Mouse (Mus musculus) spleen, postnatal 14 days (tissue): ENCODE results near the gene Ucn2.

Experiments used
- DNase-seq, 2 experiments: peaks; one replicate each; pipeline ENCODE4 v3.0.0; 2021 to 2022; ENCODE audit warnings: low spot score in 2 of 2

Ucn2 gene

DNA sequence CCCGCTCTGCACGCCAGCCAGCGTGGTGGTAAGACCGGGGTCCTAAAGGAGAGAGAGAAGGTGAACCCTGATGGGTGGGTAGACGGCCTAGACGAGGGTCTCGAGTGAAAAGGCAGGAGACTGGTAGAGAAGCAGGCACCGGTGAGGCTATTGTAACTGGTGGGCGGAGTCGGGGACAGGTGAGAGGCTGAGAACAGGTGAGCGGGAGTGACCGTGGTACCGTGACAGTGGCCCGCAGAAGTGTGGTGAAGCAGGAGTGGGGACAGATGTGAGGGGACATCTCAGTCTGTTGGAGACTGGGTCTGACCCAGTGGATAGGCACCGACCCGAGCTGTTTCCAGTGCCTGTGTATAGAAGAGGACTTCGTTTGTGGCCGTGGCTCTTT, 6.3 kb downstream of the Ucn2 start:
- no peak for DNase-seq

DNA sequence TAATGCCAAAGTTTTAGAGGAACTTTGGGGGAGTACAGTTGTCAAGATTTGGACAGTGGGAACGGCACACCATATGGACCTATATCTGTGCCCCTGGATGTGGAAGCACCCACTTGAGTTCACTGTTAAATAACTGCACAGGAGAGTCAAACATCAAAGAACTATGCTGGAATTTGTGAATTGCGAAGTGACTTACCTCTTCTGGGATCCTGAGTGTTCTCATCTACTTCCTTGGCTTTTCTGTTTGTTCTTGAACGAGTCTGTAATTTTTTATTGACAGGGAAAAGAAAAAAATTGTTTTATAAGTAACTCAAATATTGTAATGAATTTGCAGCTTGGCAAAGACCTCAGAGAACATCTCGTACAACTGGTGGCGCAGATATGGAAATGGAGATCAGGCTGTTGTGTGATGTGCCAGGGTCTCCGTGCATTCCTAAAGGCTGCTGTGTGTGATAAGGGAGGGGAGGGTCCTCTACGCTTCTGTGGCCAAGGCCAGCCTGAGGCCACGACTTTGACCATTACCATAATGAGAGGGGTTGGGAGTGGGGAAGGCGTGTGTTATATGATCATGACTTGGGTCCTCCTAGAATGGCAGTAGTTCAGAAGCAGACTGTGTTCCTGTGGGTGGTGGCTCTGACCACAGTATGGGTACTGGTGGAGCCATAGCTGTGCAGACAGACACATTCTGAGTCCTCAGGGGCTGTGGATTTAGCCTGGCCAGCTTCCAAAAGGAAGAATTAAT, 7.0 kb downstream of the Ucn2 start:
- DNase-seq: no peak

DNA sequence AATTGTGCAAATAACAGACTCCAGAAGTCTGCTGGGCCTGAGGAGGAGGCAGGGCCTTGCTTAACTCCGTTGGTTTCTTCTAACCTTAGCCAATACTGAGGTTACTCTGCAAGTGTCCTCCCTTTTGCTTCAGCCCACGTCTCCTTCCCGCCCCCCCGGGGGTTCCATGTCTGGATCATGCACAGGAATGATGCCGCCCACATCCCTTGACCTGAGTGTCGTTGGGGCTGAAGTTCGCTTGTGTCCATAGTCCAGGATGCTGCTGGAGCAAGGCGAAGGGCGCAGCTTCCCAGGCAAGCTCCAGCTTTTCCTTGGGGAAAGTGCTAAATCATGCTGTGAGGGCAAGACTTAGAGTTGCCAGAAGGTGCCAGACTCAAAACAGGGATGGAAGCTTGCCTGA, 10.6 kb downstream of the Ucn2 start:
- DNase-seq: no peak

DNA sequence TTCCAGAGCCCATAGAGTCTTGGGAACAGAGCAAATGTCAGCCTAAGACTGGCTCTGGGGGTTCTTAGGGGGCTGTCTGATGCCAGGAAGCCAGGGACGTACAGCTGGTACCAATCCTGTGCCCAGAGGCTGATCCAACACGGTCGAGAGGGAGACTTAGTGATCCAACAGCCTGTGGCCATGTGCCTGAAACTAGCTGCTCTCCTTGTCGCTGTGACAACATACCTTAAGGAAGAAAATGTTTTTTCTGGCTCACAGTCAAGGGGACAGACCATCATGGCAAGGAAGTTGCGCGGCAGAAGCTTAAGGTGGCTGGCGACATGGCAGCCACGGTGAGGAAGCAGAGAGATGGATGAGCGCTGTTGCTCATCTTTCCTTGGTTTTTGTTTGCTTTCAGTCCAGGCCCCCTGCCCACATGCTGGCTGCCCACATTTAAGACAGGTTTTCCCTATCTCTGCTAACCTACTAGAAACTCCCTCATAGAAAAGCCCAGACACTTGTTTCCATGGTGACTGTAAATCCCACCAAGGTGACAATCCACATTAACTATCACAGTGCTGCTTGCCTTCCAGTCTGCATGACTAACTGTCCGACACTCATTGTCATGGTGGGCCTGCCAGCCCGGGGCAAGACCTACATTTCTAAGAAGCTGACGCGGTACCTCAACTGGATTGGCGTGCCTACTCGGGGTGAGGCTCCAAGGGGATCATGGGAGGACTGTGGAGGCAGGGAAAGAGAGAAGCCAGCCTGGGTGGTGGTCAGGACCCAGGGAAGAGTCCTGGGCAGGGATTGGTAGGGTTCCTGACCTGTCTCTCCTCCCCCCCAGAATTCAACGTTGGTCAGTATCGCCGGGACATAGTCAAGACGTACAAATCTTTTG, 12.7 kb downstream of the Ucn2 start:
- no peak for DNase-seq

DNA sequence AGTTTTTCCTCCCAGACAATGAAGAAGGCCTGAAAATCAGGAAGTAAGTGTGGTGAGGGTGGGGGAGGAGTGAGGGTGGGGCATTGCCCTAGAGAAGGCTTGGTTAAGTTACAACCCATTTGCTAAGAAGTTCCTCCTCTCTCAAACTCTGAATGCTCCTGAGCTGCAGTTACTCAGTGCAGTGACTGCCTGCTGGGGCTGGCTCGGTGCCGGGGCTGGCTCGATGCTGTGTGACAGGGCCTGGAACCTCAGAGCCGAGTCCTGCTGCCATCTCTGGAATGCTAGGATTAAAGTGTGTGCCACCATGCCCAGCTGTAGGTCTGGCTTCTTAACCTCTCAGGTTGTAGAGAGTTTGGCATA, 13.3 kb downstream of the Ucn2 start:
- DNase-seq: no peak

DNA sequence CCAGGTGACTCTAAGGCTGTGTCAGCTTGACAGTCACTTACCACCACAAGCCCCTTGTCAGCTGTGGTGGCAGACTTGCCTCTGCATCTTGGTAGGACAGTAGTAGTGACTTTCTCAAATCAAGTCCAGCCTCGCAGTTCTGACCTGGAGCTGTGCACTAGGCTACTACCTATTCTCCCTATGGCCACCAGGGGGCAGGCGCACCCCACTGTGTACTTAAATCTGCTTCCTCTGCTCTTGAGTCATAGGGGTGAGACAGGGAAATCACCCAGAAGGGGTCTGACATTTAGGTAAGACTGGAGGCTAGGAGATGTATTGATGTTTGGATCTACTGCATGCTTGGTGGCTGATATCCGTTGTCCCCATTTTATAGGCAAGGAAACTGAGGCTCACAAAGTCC, 14.9 kb downstream of the Ucn2 start:
- DNase-seq: peak; percentile 30 to 58

DNA sequence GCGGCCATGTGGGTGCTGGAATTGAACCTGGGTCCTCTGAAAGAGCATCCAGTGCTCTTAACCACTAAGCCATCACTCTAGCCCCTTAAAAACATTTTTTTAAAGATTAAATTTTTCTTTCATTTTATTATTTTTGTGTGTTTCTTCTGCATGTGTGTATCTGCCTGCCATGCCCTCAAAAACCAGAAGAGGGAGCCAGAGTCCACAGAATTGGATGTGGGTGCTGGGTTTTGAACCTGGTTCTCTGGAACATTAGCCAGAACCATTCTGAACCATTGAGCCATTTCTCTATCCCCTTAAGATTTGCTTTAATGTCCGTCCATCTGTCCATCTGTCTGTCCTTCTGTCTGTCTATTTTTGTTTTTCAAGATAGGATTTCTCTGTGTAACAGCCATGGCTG, 17.4 kb downstream of the Ucn2 start:
- peak in 1 of 2 experiments; percentile 67 for DNase-seq

DNA sequence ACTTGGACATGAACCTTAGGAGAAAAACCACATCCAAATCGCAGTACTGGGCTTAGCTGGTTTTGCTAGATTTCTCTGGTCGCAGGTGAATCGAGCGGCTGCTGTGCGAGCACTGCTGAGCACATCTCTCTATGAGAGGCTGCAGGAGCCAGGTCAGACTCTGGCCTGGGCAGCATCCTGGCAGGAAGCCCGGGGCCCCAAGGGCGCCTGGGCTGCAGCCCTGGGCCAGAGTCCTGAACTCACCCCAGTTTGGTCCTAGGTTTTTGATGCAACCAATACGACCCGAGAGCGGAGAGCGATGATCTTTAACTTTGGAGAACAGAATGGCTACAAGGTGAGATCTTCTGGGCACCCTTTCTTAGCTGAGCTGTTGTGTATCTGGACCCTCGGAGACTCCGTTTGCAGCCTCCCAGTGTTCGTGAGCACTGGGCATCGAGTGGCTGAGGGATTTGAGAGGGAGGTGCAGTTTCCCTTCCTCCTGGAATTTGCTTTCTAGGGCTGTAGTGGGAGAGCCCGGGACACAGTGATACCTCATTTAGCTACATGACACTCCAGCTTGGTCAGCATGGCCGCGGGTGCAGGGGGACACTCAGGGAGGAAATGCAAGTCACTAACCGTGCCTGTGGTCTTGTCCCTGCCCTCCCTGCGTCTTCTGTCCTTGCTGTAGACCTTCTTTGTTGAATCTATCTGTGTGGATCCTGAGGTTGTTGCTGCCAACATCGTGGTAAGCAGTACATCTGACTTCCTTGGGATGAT, 21.4 kb downstream of the Ucn2 start:
- DNase-seq: no peak

DNA sequence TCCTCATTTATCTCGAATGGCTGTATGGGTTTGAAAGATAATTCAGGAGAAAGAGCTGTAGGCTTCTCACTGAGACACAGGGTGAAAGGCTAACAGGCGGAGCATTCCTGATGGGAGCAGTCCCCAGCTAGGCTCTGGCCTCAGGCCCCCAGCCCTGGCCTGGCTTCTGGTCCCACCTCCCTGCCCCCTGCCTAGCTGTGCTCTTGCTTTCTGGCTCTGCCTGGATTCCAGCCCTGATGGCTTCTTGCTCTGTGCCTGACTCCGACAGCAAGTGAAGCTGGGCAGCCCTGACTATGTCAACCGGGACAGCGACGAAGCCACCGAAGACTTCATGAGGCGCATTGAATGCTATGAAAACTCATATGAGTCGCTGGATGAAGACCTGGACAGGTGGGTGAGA, 22.3 kb downstream of the Ucn2 start:
- no peak for DNase-seq

DNA sequence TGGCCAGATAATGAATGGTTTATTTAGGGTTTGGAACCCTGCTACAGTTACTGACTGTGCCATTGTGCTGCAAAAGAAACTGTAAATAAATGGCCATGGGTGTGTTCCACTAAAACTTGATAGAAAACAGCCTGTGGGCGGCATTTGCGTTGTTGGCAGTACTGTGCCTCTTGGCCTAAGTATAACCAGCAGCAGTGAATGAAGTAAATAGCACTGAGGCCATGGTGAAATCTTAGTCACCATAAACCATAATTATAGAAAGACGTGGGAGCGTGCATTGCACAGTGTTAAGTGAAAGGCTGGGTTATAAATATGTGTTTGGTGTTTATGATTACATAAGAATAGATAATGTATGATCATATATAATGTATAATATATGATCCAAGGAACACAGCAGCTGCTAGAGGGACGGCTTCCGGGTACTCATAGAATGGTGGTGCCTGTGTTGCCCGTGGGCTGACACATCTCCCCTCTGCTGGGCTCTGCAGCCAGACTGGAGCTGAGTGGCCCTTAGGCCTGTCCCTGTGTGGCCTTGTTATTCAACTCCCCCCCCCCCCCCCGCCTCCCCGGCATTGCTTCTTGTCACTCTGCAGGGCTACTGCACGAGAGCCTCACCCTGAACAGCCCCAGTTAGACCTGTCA, 23.3 kb downstream of the Ucn2 start:
- DNase-seq: no peak

DNA sequence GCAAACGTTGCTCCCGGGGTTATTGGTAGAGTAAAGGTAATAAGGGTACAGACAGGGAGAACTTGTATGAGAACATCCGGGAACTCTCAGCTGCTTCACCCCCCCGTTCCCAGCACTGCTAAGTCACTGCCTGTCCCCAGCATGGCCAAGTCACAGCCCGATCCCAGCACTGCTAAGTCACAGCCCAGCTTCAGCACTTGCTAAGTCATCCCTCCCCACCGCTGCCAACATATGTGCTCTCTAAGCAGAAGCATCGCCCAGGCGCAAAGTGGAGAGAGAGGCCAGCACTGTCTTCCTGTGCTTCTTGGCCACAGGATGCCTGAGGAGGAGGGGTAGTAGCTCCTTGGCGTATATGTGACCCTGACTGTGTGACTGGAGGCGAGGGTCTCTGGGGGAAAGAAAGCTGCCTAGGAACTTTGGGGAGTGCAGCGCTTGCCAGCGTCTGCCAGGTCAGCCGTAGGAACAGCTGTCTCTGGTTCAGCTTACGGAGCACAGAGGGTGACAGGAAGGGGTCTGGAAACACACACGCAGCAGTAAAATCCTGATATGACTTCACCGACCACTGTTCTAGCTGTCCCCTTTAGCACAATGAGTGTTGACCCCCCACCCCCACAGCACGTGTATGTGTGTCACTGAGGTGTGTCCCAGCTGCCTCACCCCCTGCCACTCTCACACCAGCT, 24.0 kb downstream of the Ucn2 start:
- DNase-seq: no peak

DNA sequence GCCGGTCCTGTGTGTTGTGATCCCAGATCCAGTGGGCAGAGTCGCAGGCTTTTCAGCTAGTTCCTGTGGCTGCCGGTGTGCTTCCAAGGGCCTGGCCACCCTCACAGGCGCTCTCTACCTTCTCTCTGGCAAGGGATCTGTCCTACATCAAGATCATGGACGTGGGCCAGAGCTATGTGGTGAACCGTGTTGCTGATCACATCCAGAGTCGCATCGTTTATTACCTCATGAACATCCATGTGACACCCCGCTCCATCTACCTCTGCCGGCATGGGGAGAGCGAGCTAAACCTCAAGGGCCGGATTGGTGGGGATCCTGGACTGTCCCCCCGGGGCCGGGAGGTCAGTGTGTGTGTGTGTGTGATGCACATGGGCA, 24.5 kb downstream of the Ucn2 start:
- no peak for DNase-seq

DNA sequence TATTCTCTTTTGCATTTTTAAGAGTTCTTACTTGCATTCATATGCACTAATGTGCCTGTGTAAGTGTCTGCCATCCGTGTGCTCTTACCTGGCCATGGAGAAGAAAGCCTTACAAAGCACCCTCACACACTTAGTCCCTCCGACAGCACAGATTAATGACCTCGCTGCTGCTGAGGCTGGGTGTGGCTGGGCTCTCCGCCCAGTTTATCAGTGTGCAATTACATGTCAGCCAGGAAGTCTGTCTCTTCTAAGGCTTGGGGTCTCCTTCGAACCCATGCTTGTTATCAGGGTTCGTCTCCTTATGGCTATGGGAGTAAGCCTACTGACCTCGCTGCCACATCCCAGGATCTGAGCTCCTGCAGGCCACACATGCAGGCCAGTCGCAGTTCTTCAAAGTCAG, 29.6 kb downstream of the Ucn2 start:
- DNase-seq: no peak

DNA sequence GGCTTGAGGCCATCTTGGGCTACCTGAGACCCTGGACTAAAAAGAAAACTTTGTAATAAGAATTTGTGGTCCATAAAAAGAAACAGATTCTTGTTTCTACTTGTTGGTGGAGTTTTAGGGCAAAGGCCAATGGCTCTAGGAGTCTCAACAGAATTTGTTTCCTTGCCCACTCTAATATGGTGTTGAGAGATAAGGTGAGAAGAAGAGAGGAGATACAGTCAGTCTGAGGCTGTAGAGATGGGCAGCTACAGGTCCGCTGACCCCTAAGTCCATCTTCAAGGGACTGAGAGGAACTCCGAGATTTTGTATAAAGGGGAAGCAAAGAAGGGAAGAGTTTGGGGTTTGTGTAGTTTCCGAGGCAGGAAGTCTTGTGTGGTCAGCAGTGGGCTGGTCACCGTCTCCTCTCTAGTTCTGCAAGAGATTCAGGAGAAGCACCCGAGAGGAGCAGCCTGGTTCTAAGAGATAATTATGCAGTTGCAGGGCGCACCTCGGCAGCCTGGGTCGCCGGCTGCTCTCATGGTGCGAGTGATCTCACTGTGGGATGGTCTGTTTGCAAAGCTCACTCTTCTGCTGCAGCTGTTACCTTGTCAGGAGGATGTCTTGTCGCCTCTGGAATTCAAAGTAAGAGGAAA, 31.3 kb downstream of the Ucn2 start:
- DNase-seq: no peak

DNA sequence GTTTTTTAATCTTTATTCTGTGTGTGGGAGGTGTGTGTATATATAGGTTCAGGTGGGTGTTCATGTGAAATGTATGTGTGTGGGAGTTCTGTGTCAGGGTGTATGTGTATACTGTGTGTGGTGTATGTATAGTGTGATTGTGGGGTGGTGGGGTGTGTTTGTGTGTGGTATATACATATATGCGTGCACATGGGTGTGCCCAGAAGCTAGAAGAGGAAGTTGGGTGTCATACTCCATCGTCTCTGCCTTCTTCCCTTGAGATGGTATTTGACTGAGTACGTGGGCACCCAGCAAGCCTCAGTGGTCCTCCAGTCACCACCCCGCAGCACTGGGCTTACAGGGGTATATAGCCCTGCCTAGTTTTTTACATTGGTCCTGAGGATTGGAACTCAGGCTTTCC, 35.6 kb downstream of the Ucn2 start:
- DNase-seq: peak in 1 of 2 experiments; percentile 6

DNA sequence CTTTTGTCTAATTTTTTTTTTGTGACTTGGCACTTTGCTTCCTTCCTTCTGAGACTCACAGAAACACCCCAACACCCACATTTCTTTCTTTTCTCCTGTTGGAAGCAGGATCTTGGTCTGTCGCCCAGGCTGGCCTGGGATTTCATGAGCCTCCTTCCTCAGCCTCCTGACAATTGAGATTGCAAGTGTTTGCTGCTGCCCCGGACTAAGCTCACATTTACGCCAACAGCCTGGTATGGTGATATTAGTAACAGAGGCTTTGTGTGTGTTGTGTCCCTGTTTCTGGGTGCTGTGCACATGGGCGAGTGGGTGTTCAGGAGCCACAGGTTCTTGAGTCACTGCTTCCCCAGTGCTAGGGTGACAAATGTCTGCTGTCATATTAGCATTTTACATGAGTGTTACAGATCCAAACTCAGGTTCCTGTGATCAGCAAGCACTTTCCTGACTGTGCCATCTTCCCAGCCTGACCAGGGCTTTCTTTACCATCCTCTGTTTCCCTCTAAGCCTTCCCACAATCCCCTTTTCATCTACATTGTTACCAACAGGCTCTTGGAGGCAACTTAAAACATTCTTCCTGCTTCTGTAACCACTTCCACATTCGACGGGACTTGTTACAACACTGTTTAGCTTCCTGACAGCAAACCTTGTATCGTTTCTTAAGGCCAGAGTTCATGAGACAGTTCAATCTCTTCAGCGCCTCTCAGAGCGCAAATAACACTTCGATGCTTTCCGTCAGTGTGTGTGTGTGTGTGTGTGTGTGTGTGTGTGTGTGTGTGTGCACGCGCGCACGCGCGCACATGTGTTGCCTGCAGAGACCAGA, 37.3 kb downstream of the Ucn2 start:
- peak in 1 of 2 experiments; percentile 7 for DNase-seq

DNA sequence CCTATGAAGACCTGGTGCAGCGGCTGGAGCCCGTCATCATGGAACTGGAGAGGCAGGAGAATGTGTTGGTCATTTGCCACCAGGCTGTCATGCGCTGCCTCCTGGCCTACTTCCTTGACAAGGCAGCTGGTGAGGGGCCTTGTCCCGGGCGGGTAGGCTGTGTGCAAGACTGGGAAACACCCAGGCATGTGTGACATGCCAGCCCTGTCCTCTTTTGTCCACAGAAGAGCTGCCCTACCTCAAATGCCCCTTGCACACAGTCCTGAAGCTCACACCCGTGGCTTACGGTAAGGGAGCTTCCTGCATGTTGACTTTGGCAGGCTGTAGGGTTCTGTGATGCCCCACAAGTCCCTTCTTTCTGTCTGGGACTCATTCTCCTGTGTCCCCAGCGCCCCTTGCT, 41.7 kb downstream of the Ucn2 start:
- DNase-seq: no peak

DNA sequence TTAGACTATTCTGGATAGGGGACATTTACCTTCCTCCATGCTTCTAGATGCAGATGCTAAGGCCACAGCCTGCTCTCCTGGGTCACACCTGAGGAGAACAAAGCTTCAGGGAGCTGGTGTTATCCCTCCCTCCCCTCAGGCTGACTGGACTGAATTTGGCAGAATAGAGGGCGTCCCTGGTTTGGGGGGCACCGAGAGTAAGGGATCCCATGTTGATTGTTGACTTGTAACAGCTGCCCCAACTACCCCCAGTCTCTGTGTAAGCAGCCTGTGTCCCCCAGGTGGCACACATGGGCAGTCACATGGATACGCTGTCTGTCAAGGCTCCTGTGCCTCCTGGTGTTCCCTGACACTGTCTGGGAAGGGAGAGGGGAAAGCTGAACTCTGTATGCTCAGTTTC, 42.6 kb downstream of the Ucn2 start:
- DNase-seq: no peak

DNA sequence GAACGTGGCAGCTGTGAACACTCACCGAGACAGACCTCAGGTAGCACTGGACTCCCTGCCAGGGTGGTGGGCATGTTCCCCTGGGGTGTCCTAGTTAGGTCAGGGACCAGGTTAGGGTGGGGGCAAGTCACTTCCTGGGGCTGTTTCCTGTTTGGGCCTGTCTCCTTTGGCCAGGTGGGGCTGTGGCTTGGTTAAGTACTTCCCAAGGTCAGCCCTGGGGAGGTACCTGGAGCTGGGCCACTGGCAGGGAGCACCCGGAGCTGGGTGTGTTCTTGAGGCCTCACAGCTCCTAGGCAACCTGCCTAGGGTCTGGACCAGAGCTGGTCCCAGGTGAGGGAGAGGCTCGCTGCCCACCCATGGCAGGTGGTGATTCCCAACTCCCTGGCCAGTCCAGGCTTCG, 43.1 kb downstream of the Ucn2 start:
- no peak for DNase-seq

DNA sequence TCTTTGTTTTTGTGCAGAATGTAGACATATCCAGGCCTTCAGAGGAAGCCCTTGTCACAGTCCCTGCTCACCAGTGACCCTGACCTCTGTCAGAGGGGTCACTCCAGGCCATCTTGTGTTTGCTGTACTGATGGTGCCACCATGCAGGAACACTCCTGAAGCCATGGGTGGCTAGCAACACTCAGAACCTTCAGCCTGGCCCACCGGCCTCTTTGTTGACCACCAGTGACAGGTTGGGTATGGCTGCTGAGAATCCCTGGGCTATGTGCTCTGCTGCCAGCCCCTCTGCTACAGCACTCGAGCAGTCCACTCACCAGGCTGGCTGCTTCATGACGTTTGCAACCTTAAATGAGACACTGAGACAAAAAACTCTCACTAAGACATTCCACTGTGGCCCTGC, 44.5 kb downstream of the Ucn2 start:
- no peak for DNase-seq
